Mouse (Mus musculus) kidney, postnatal 14 days (tissue): ENCODE results near the gene Ccl9.
"Not testable (repeated sequence)": the region's sequence is repeated elsewhere in the genome, so short reads cannot be mapped to it uniquely, and the experiment has no call there.

ENCODE experiments used
- DNase-seq: peaks from one replicate; pipeline ENCODE4 v3.0.0; 2022; ENCODE audit warnings: mixed read lengths

Gene Ccl9

GRCm38 (mm10) chr11:83578999-83579398 is 563 bp upstream of the Ccl9 start:
- no peak for DNase-seq

- no peak for DNase-seq
Measured at GRCm38 (mm10) chr11:83576927-83577555, 1.4 kb downstream of the Ccl9 start.

GRCm38 (mm10) chr11:83572834-83573233 is 5.6 kb downstream of the Ccl9 start:
- DNase-seq, result no peak

- DNase-seq, result peak; percentile 56
Measured at GRCm38 (mm10) chr11:83572223-83572622, 6.2 kb downstream of the Ccl9 start.

- no peak for DNase-seq
Measured at GRCm38 (mm10) chr11:83570189-83570588, 8.2 kb downstream of the Ccl9 start.

GRCm38 (mm10) chr11:83569249-83569648 is 9.2 kb downstream of the Ccl9 start:
- no peak for DNase-seq

- DNase-seq, result no peak
Measured at GRCm38 (mm10) chr11:83568786-83569185, 9.7 kb downstream of the Ccl9 start.

GRCm38 (mm10) chr11:83568061-83568460 is 10.4 kb downstream of the Ccl9 start:
- no peak for DNase-seq

- no peak for DNase-seq
Measured at GRCm38 (mm10) chr11:83567311-83567710, 11.1 kb downstream of the Ccl9 start.

- DNase-seq, result no peak
Measured at GRCm38 (mm10) chr11:83566617-83567016, 11.8 kb downstream of the Ccl9 start.

- peak; percentile 34 for DNase-seq
Measured at GRCm38 (mm10) chr11:83563754-83564153, 14.7 kb downstream of the Ccl9 start.

GRCm38 (mm10) chr11:83562311-83562887 is 16.0 kb downstream of the Ccl9 start:
- no peak for DNase-seq

- DNase-seq, result no peak
Measured at GRCm38 (mm10) chr11:83560405-83560804, 18.0 kb downstream of the Ccl9 start.

GRCm38 (mm10) chr11:83557074-83557473 is 21.4 kb downstream of the Ccl9 start:
- no peak for DNase-seq

- peak; percentile 50 for DNase-seq
Measured at GRCm38 (mm10) chr11:83556085-83556781, 22.2 kb downstream of the Ccl9 start.

GRCm38 (mm10) chr11:83551668-83552067 is 26.8 kb downstream of the Ccl9 start:
- DNase-seq, result no peak

GRCm38 (mm10) chr11:83551037-83551436 is 27.4 kb downstream of the Ccl9 start:
- not testable (repeated sequence) for DNase-seq

GRCm38 (mm10) chr11:83550186-83550632 is 28.2 kb downstream of the Ccl9 start:
- no peak for DNase-seq

GRCm38 (mm10) chr11:83544214-83544613 is 34.2 kb downstream of the Ccl9 start:
- DNase-seq, result no peak

GRCm38 (mm10) chr11:83541415-83541814 is 37.0 kb downstream of the Ccl9 start:
- no peak for DNase-seq

- no peak for DNase-seq
Measured at GRCm38 (mm10) chr11:83540931-83541330, 37.5 kb downstream of the Ccl9 start.

GRCm38 (mm10) chr11:83538705-83539314 is 39.6 kb downstream of the Ccl9 start:
- peak; percentile 48 for DNase-seq

GRCm38 (mm10) chr11:83536831-83537230 is 41.6 kb downstream of the Ccl9 start:
- DNase-seq, result no peak
